Mouse (Mus musculus): ENCODE results near the gene Gatad2a.

The Gatad2a gene

GRCm38 (mm10) chr8:69874654-69875053, 121.5 kb downstream of the Gatad2a start:
- no peak for DNase-seq (ENCODE audit: low spot score in 2 of 2)

- peak in 1 of 2 experiments; percentile 82 for DNase-seq (ENCODE audit: low spot score in 2 of 2)
Measured at GRCm38 (mm10) chr8:69874155-69874554, 122.0 kb downstream of the Gatad2a start.

- peak in 1 of 2 experiments; percentile 56 for DNase-seq (ENCODE audit: low spot score in 2 of 2)
Measured at GRCm38 (mm10) chr8:69870907-69871306, 125.3 kb downstream of the Gatad2a start.

GRCm38 (mm10) chr8:69870003-69870765, 126.0 kb downstream of the Gatad2a start:
- peak in 1 of 2 experiments; percentile 61 for DNase-seq (ENCODE audit: low spot score in 2 of 2)

GRCm38 (mm10) chr8:69867696-69868326, 128.4 kb downstream of the Gatad2a start:
- DNase-seq (ENCODE audit: low spot score in 2 of 2): peak in 1 of 2 experiments; percentile 61

- no peak for DNase-seq (ENCODE audit: low spot score in 2 of 2)
Measured at GRCm38 (mm10) chr8:69864180-69864579, 132.0 kb downstream of the Gatad2a start.

- no peak for DNase-seq (ENCODE audit: low spot score in 2 of 2)
Measured at GRCm38 (mm10) chr8:69863387-69864020, 132.7 kb downstream of the Gatad2a start.

- no peak for DNase-seq (ENCODE audit: low spot score in 2 of 2)
Measured at GRCm38 (mm10) chr8:69861251-69861650, 134.9 kb downstream of the Gatad2a start.

- DNase-seq (ENCODE audit: low spot score in 2 of 2): no peak
Measured at GRCm38 (mm10) chr8:69860807-69861206, 135.4 kb downstream of the Gatad2a start.

Data from spleen, postnatal 4 days (tissue).